Mouse (Mus musculus) liver, postnatal 0 days (tissue): ENCODE results near the gene Rfc2. TPM values are rescaled to one million over a fixed set of nuclear protein-coding genes. Genes with fewer than 3 reads are reported as not detected.
"Not testable (repeated sequence)": the region's sequence is repeated elsewhere in the genome, so short reads cannot be mapped to it uniquely, and the experiment has no call there.

Experiments used
- ATAC-seq: fragments of 200-750 bp; cut with Nextera tagmentation; 2 replicates; pipeline ENCODE4 v1.8.0; 2017; ENCODE audit warnings: mild to moderate bottlenecking, moderate library complexity
- DNase-seq: peaks from one replicate; pipeline ENCODE4 v3.0.0-alpha.2; 2016
- H3K27ac ChIP-seq: fragments of 300-500 bp; sonication (generic); 2 replicates; pipeline ENCODE4 v1.5.1; 2014; ENCODE audit warnings: antibody characterized with exemption, moderate library complexity, mild to moderate bottlenecking, low read depth
- H3K27me3 ChIP-seq: fragments of 300-500 bp; sonication (generic); 2 replicates; pipeline ENCODE4 v1.6.1; 2014; ENCODE audit warnings: low read length, control low read depth, mixed read lengths; ENCODE audit not compliant: insufficient read depth
- H3K36me3 ChIP-seq: fragments of 300-500 bp; sonication (generic); replicated peaks from 2 replicates; pipeline ENCODE4 v1.6.1; 2014; ENCODE audit warnings: mild to moderate bottlenecking, control low read depth, low read length, moderate library complexity, mixed read lengths; ENCODE audit not compliant: insufficient read depth
- H3K4me1 ChIP-seq: fragments of 300-500 bp; sonication (generic); 2 replicates; pipeline ENCODE4 v1.6.1; 2014; ENCODE audit warnings: antibody characterized with exemption, mild to moderate bottlenecking, control low read depth; ENCODE audit not compliant: insufficient read depth
- H3K4me2 ChIP-seq: fragments of 300-500 bp; sonication (generic); 2 replicates; pipeline ENCODE4 v1.6.1; 2014; ENCODE audit warnings: low read depth, mild to moderate bottlenecking, low read length, moderate library complexity, mixed read lengths
- H3K4me3 ChIP-seq: fragments of 300-500 bp; sonication (generic); 2 replicates; pipeline ENCODE4 v1.5.1; 2014; ENCODE audit warnings: low read depth, low read length
- H3K9ac ChIP-seq: fragments of 300-500 bp; sonication (generic); replicated peaks from 2 replicates; pipeline ENCODE4 v1.6.1; 2014; ENCODE audit warnings: mild to moderate bottlenecking, moderate library complexity
- H3K9me3 ChIP-seq: fragments of 300-500 bp; sonication (generic); 2 replicates; pipeline ENCODE4 v1.6.1; 2016; ENCODE audit warnings: mild to moderate bottlenecking, control low read depth, low read length, mixed read lengths
- CTCF ChIP-seq: sonication (generic); IDR thresholded peaks from 2 replicates; pipeline ENCODE4 v1.5.1; 2016; ENCODE audit warnings: antibody characterized with exemption, low read depth
- EP300 ChIP-seq: IDR thresholded peaks from 2 replicates; pipeline ENCODE4 v1.6.1; 2016; ENCODE audit warnings: antibody characterized with exemption, low read depth, mild to moderate bottlenecking
- WGBS: fragments of 180-500 bp; shearing (Covaris S2); extraction: QIAGEN DNeasy Blood & Tissue Kit; methylation state at CpG from one replicate; pipeline ENCODE4 v1.1.7; 2014; ENCODE audit not compliant: insufficient replicate concordance; 5-methylcytosine and 5-hydroxymethylcytosine counted together
- microRNA-seq: library from miRNA; unstranded; fragments of <30 nt; microRNA quantifications from one replicate; pipeline ENCODE4, GENCODE M21; 2016
- polyA plus RNA-seq: library from polyadenylated mRNA; unstranded; fragments of >200 nt; fragmentation: Nextera tagmentation; extraction: Ambion mirVana; gene quantifications from 2 replicates; pipeline ENCODE4 v1.2.1, GENCODE M21; 2015

Rfc2 gene
- polyA plus RNA-seq, 1 experiment from 2014 or later, result 81.4 TPM

GRCm38 (mm10) chr5:134644643-134645118 lies 63.5 kb downstream of the Rfc2 start:
- peak; percentile 65 for ATAC-seq

GRCm38 (mm10) chr5:134646461-134646860 lies 65.3 kb downstream of the Rfc2 start:
- TF ChIP-seq CTCF (0 out of 2 replicates have a peak, but pooled peaks have one; percentile 6), EP300 (no peak)
- ATAC-seq, result no peak
- H3K9ac ChIP-seq, result no peak overlapping the region
- H3K4me2 ChIP-seq, result no peak overlapping the region
- peaks cover 3% of the 10 kb centered on the region for H3K4me1 ChIP-seq
- H3K9me3 ChIP-seq, result no peaks in the 10 kb centered on the region
- no peak overlapping the region for H3K27ac ChIP-seq
- H3K27me3 ChIP-seq, result no peaks in the 10 kb centered on the region
- WGBS, result 73% methylated on average over 4 of the region's 4 CpGs
- no peaks in the 10 kb centered on the region for H3K36me3 ChIP-seq
- H3K4me3 ChIP-seq, result no peak overlapping the region
- DNase-seq, result no peak

More at GRCm38 (mm10) chr5:134644643-134645118, 63.5 kb downstream of the Rfc2 start:
- H3K4me2 ChIP-seq, result no peak overlapping the region
- peaks cover 5% of the 10 kb centered on the region for H3K4me1 ChIP-seq
- 38% methylated on average over 8 of the region's 8 CpGs for WGBS
- TF ChIP-seq CTCF (no peak), EP300 (peak; percentile 66; the same call in 1 of the 2 replicates)
- H3K4me3 ChIP-seq, result no peak overlapping the region
- no peak overlapping the region for H3K9ac ChIP-seq
- no peaks in the 10 kb centered on the region for H3K27me3 ChIP-seq
- no peaks in the 10 kb centered on the region for H3K36me3 ChIP-seq
- no peak for DNase-seq
- peak overlapping the region; percentile 66 for H3K27ac ChIP-seq
- H3K9me3 ChIP-seq, result no peaks in the 10 kb centered on the region

- DNase-seq (peak; percentile 25), ATAC-seq (peak; percentile 76)
- H3K27me3 ChIP-seq, result no peaks in the 10 kb centered on the region
- no peak overlapping the region for H3K4me2 ChIP-seq
- WGBS, result 55% methylated on average over 2 of the region's 2 CpGs
- H3K4me1 ChIP-seq, result peaks cover 3% of the 10 kb centered on the region
- no peak overlapping the region for H3K9ac ChIP-seq
- no peaks in the 10 kb centered on the region for H3K36me3 ChIP-seq
- no peaks in the 10 kb centered on the region for H3K9me3 ChIP-seq
- no peak overlapping the region for H3K27ac ChIP-seq
- H3K4me3 ChIP-seq, result no peak overlapping the region
- TF ChIP-seq CTCF (no peak), EP300 (no peak)
Measured at GRCm38 (mm10) chr5:134647394-134647793, 66.2 kb downstream of the Rfc2 start.

- ATAC-seq, H3K36me3 ChIP-seq, H3K27ac ChIP-seq, H3K9me3 ChIP-seq, H3K27me3 ChIP-seq, H3K4me3 ChIP-seq, H3K4me2 ChIP-seq, DNase-seq, H3K9ac ChIP-seq, H3K4me1 ChIP-seq: not testable (repeated sequence)
- 57% methylated on average over 3 of the region's 4 CpGs for WGBS
Measured at GRCm38 (mm10) chr5:134648976-134649375, 67.8 kb downstream of the Rfc2 start.

- no peaks in the 10 kb centered on the region for H3K9me3 ChIP-seq
- no peaks in the 10 kb centered on the region for H3K36me3 ChIP-seq
- no peak overlapping the region for H3K4me3 ChIP-seq
- peak; percentile 75 for DNase-seq
- no peaks in the 10 kb centered on the region for H3K4me1 ChIP-seq
- TF ChIP-seq EP300 (no peak), CTCF (peak; percentile 76)
- no peak for ATAC-seq
- no peak overlapping the region for H3K27ac ChIP-seq
- H3K27me3 ChIP-seq, result no peaks in the 10 kb centered on the region
- no peak overlapping the region for H3K9ac ChIP-seq
- 40% methylated on average over 4 of the region's 5 CpGs for WGBS
- no peak overlapping the region for H3K4me2 ChIP-seq
Measured at GRCm38 (mm10) chr5:134650926-134651325, 69.8 kb downstream of the Rfc2 start.

Small RNAs within 50 kb of the gene (microRNA-seq; reads per million reads assigned to microRNA genes)
- not detected for gene Mir7228

Other genes with a start within 250 kb of the Rfc2 start
- gene Gtf2ird1, start 124.7 kb upstream of the Rfc2 start, polyA plus RNA-seq, result 10.0 and 11.0 TPM in 2 replicates
- 0.21 and 0.29 TPM in 2 replicates for gene Clip2, start 28.9 kb upstream of the Rfc2 start, polyA plus RNA-seq
- gene Syna, start 21.2 kb upstream of the Rfc2 start, polyA plus RNA-seq, result not detected in 2 replicates
- 2.4 TPM in 2 replicates for gene Lat2, start 33.7 kb downstream of the Rfc2 start, polyA plus RNA-seq
- 124 and 132 TPM in 2 replicates for gene Eif4h, start 58.1 kb downstream of the Rfc2 start, polyA plus RNA-seq
- gene Limk1, start 107.2 kb downstream of the Rfc2 start, polyA plus RNA-seq, result 0.59 and 0.73 TPM in 2 replicates
- 14.8 TPM in 2 replicates for gene Eln, start 166.0 kb downstream of the Rfc2 start, polyA plus RNA-seq